In the genomic region with DNA sequence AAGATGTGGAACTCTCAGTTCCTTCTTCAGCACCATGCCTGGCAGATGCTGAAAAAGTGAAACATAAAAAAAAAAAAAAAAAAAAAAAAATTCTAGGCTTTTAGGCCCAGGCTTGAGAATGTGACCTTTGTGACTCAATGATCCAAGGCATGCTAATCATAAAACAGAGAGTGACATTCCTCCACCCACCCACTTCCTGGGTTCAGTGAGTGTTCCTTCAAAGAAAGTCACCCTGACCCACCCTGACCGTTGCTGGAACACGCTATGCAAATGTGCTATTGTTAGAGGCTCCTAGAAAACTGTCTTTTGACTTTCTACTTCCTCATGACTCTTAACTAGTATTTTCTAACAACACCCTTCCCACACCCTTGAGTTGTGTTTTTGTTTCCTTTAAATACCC, we compare ENCODE assay signal across 27 mouse cellular contexts.
DNase-seq lines count a peak whose midpoint lies in the region; ATAC-seq lines count a peak whose summit lies in the region.
"Had no signal": no experiment of that assay in that cellular context is flagged by ENCODE, and none has a peak within 500 bp of the region (broad histone marks: within the 10 kb centered on the region; RNA-seq: fewer than 3 reads in every experiment).

No protein-coding gene starts in this region.

- WGBS in kidney, embryonic 15.5 days: 70% methylated on average over 2 of the region's 2 CpGs
- WGBS in hindbrain, embryonic 13.5 days: 77% methylated on average over 2 of the region's 2 CpGs

- no peaks in the 10 kb centered on the region for H3K9me3 ChIP-seq in kidney, embryonic 15.5 days (replicated peaks)
- H3K9me3 ChIP-seq in hindbrain, embryonic 13.5 days: no peaks in the 10 kb centered on the region
- H3K9me3 ChIP-seq: embryonic facial prominence, embryonic 12.5 days; embryonic facial prominence, embryonic 15.5 days; heart, embryonic 10.5 days; heart, embryonic 13.5 days; hindbrain, embryonic 15.5 days had no signal

- peak; percentile 6 for DNase-seq in kidney, adult 18-20 months
- DNase-seq in kidney, adult 9 months: peak; percentile 74
- DNase-seq in kidney, postnatal 10 days: no peak
- DNase-seq in R1 (ENCODE audit: low read depth, low spot score): peak; percentile 12
- DNase-seq in kidney, postnatal 25 days: peak; percentile 23 to 61
- DNase-seq in gastrocnemius, postnatal 10 days: no peak
- DNase-seq: adrenal gland, postnatal 10 days; adrenal gland, postnatal 36 days; B cell, adult 2 months; cerebellum, adult 18-20 months; cerebellum, adult 9-11 months; cerebellum, postnatal 25 days; forebrain, postnatal 0 days; gastrocnemius, adult 2 months; gastrocnemius, postnatal 25 days; heart, adult 18-20 months; heart, postnatal 14 days; heart, postnatal 4 days had no signal

- H3K27me3 ChIP-seq in kidney, embryonic 15.5 days: no peaks in the 10 kb centered on the region
- H3K27me3 ChIP-seq in hindbrain, embryonic 13.5 days: no peaks in the 10 kb centered on the region
- H3K27me3 ChIP-seq: CH12.LX; embryonic facial prominence, embryonic 12.5 days; embryonic facial prominence, embryonic 15.5 days; heart, embryonic 13.5 days; hindbrain, embryonic 15.5 days had no signal

- ATAC-seq in kidney, embryonic 15.5 days (replicated peaks; ENCODE audit: low FRiP score): no peak
- ATAC-seq in hindbrain, embryonic 13.5 days (ENCODE audit: low FRiP score): no peak
- ATAC-seq: forebrain, embryonic 14.5 days; forebrain, postnatal 0 days had no signal

- H3K27ac ChIP-seq in kidney, embryonic 15.5 days: no peak overlapping the region
- no peak overlapping the region for H3K27ac ChIP-seq in hindbrain, embryonic 13.5 days
- H3K27ac ChIP-seq: embryonic facial prominence, embryonic 12.5 days; embryonic facial prominence, embryonic 15.5 days; gastrocnemius, adult 2 months; heart, embryonic 10.5 days; heart, embryonic 13.5 days; hindbrain, embryonic 15.5 days had no signal

- H3K9ac ChIP-seq in kidney, embryonic 15.5 days: no peak overlapping the region
- H3K9ac ChIP-seq in hindbrain, embryonic 13.5 days: no peak overlapping the region
- H3K9ac ChIP-seq: embryonic facial prominence, embryonic 12.5 days; embryonic facial prominence, embryonic 15.5 days; forebrain, postnatal 0 days; heart, embryonic 13.5 days; hindbrain, embryonic 15.5 days had no signal

- no peak overlapping the region for H3K4me2 ChIP-seq in kidney, embryonic 15.5 days
- H3K4me2 ChIP-seq in hindbrain, embryonic 13.5 days: no peak overlapping the region
- H3K4me2 ChIP-seq: embryonic facial prominence, embryonic 12.5 days; embryonic facial prominence, embryonic 15.5 days; heart, embryonic 13.5 days; hindbrain, embryonic 15.5 days had no signal

- no peaks in the 10 kb centered on the region for H3K4me1 ChIP-seq in kidney, embryonic 15.5 days
- no peaks in the 10 kb centered on the region for H3K4me1 ChIP-seq in hindbrain, embryonic 13.5 days (replicated peaks)
- H3K4me1 ChIP-seq: embryonic facial prominence, embryonic 12.5 days; embryonic facial prominence, embryonic 15.5 days; heart, embryonic 10.5 days; heart, embryonic 13.5 days; hindbrain, embryonic 15.5 days had no signal

- no peak overlapping the region for H3K4me3 ChIP-seq in kidney, embryonic 15.5 days (replicated peaks)
- no peak overlapping the region for H3K4me3 ChIP-seq in hindbrain, embryonic 13.5 days
- H3K4me3 ChIP-seq: embryonic facial prominence, embryonic 12.5 days; embryonic facial prominence, embryonic 15.5 days; gastrocnemius, adult 2 months; heart, embryonic 10.5 days; heart, embryonic 13.5 days; hindbrain, embryonic 15.5 days had no signal

- no peaks in the 10 kb centered on the region for H3K36me3 ChIP-seq in kidney, embryonic 15.5 days
- no peaks in the 10 kb centered on the region for H3K36me3 ChIP-seq in hindbrain, embryonic 13.5 days
- H3K36me3 ChIP-seq: embryonic facial prominence, embryonic 12.5 days; embryonic facial prominence, embryonic 15.5 days; heart, embryonic 10.5 days; heart, embryonic 13.5 days; hindbrain, embryonic 15.5 days had no signal

Comparison
In these comparisons a context has a peak if more than half of its experiments do, and no peak if none do; other contexts are left out.
1. DNase-seq: peak in kidney, adult 18-20 months (single experiment), kidney, adult 9 months (single experiment), R1 (single experiment) and kidney, postnatal 25 days (2 of 2); none in kidney, postnatal 10 days (single experiment) and gastrocnemius, postnatal 10 days (single experiment).